8 mouse cellular contexts compared by ENCODE assay signal in the genomic region with DNA sequence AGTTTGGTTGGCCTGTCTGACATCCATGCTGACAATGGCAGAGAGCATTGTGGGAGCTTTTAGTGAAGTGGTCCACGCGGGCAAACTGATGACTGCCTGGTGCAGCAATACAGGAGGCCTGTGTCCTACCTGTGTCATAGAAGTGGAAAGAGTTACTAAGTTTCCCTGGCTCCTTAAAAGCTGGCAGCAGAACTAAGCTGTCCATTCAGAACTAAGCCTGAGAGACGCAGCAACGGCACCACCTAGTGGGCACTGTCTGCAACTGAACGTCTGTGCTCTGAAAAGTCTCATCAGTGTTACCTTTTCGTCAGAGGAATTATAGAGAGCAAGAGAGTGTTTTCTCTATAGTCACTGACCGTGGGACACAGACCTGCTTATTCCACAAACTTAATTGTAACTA.
DNase-seq lines count a peak whose midpoint lies in the region; ATAC-seq and TF ChIP-seq lines count a peak whose summit lies in the region.

No protein-coding gene starts in this region.

- peak; percentile 79 for DNase-seq in heart, adult 11 months
- peak; percentile 74 for DNase-seq in embryonic facial prominence, embryonic 14.5 days (ENCODE audit: low spot score)
- DNase-seq in layer of hippocampus, postnatal 25 days (ENCODE audit: extremely low spot score in 1 of 2, low spot score in 1 of 2) = peak; percentile 71 to 88

- no peak overlapping the region for H3K9ac ChIP-seq in heart, embryonic 11.5 days (ENCODE audit: low read depth, low read length)
- no peak overlapping the region for H3K9ac ChIP-seq in embryonic facial prominence, embryonic 14.5 days (ENCODE audit: low read depth, low read length)
- no peak overlapping the region for H3K9ac ChIP-seq in hindbrain, embryonic 13.5 days

- no peak for TF ChIP-seq POLR2A in bone marrow, adult 2 months (IDR thresholded peaks at IDR 0.05; ENCODE audit: borderline replicate concordance, control insufficient read depth, low read depth, low read length)
- no peak for TF ChIP-seq POLR2A in small intestine, adult 2 months (IDR thresholded peaks at IDR 0.05; ENCODE audit: low read depth, low read length)

- 7% methylated on average over 7 of the region's 7 CpGs for WGBS in heart, embryonic 11.5 days (ENCODE audit: insufficient replicate concordance)
- WGBS in bone marrow, adult 2 months = 6% methylated on average over 7 of the region's 7 CpGs
- 6% methylated on average over 7 of the region's 7 CpGs for WGBS in embryonic facial prominence, embryonic 14.5 days
- WGBS in hindbrain, embryonic 13.5 days = 10% methylated on average over 7 of the region's 7 CpGs
- WGBS in small intestine, adult 2 months = 7% methylated on average over 7 of the region's 7 CpGs

- H3K27me3 ChIP-seq in heart, embryonic 11.5 days (ENCODE audit: control insufficient read depth, insufficient read depth, low read length) = no peaks in the 10 kb centered on the region
- H3K27me3 ChIP-seq in embryonic facial prominence, embryonic 14.5 days (replicated peaks; ENCODE audit: control insufficient read depth, insufficient read depth, low read length) = no peaks in the 10 kb centered on the region
- H3K27me3 ChIP-seq in hindbrain, embryonic 13.5 days = no peaks in the 10 kb centered on the region
- no peaks in the 10 kb centered on the region for H3K27me3 ChIP-seq in small intestine, adult 2 months (ENCODE audit: control insufficient read depth, insufficient read depth, low read length)

- no peaks in the 10 kb centered on the region for H3K4me1 ChIP-seq in heart, embryonic 11.5 days (ENCODE audit: control insufficient read depth, insufficient read depth, low read length)
- no peaks in the 10 kb centered on the region; the same call in 1 of the 2 replicates for H3K4me1 ChIP-seq in bone marrow, adult 2 months (ENCODE audit: control insufficient read depth, insufficient read depth, low read length)
- no peaks in the 10 kb centered on the region for H3K4me1 ChIP-seq in embryonic facial prominence, embryonic 14.5 days (ENCODE audit: control insufficient read depth, insufficient read depth, low read length)
- no peaks in the 10 kb centered on the region; the same call in 1 of the 2 replicates for H3K4me1 ChIP-seq in hindbrain, embryonic 13.5 days (replicated peaks)
- H3K4me1 ChIP-seq in small intestine, adult 2 months (ENCODE audit: control insufficient read depth, insufficient read depth, insufficient read length, low read length) = no peaks in the 10 kb centered on the region

- H3K4me3 ChIP-seq in heart, embryonic 11.5 days (ENCODE audit: low read depth, low read length) = no peak overlapping the region
- no peak overlapping the region for H3K4me3 ChIP-seq in bone marrow, adult 2 months (replicated peaks; ENCODE audit: control insufficient read depth, low read depth, low read length)
- no peak overlapping the region for H3K4me3 ChIP-seq in embryonic facial prominence, embryonic 14.5 days (ENCODE audit: low read depth, low read length)
- H3K4me3 ChIP-seq in hindbrain, embryonic 13.5 days = no peak overlapping the region
- no peak overlapping the region for H3K4me3 ChIP-seq in small intestine, adult 2 months (ENCODE audit: low read depth, low read length)

- no peak overlapping the region for H3K27ac ChIP-seq in heart, embryonic 11.5 days (ENCODE audit: low read depth, low read length)
- H3K27ac ChIP-seq in bone marrow, adult 2 months (ENCODE audit: control insufficient read depth, insufficient read depth, low read depth, low read length, poor library complexity) = no peak overlapping the region
- no peak overlapping the region for H3K27ac ChIP-seq in embryonic facial prominence, embryonic 14.5 days (replicated peaks; ENCODE audit: low read depth, low read length)
- H3K27ac ChIP-seq in hindbrain, embryonic 13.5 days = no peak overlapping the region
- no peak overlapping the region for H3K27ac ChIP-seq in small intestine, adult 2 months (ENCODE audit: insufficient read depth, low read depth, low read length)

- no peak overlapping the region for H3K4me2 ChIP-seq in heart, embryonic 11.5 days
- no peak overlapping the region for H3K4me2 ChIP-seq in embryonic facial prominence, embryonic 14.5 days (ENCODE audit: low read depth, low read length)
- H3K4me2 ChIP-seq in hindbrain, embryonic 13.5 days = no peak overlapping the region

- H3K9me3 ChIP-seq in heart, embryonic 11.5 days (replicated peaks; ENCODE audit: control insufficient read depth, low read length) = 0 out of 2 replicates have a peak, but pooled peaks cover 2% of the 10 kb centered on the region
- H3K9me3 ChIP-seq in embryonic facial prominence, embryonic 14.5 days (ENCODE audit: control insufficient read depth, low read length) = no peaks in the 10 kb centered on the region
- H3K9me3 ChIP-seq in hindbrain, embryonic 13.5 days = no peaks in the 10 kb centered on the region

- TF ChIP-seq CTCF in bone marrow, adult 2 months (IDR thresholded peaks at IDR 0.05; ENCODE audit: control insufficient read depth, insufficient read depth, low read length) = peak; percentile 83
- peak; percentile 91; the same call in 1 of the 2 replicates for TF ChIP-seq CTCF in small intestine, adult 2 months (IDR thresholded peaks at IDR 0.05; ENCODE audit: extremely low read depth, insufficient read length, insufficient replicate concordance, low read depth, low read length)

- no peak for ATAC-seq in heart, embryonic 11.5 days (replicated peaks; ENCODE audit: insufficient number of reproducible peaks, low FRiP score, low TSS enrichment)
- ATAC-seq in embryonic facial prominence, embryonic 14.5 days (ENCODE audit: low read depth) = peak; percentile 44
- ATAC-seq in hindbrain, embryonic 13.5 days (ENCODE audit: low FRiP score) = 0 out of 2 replicates have a peak, but pooled peaks have one; percentile 54
- ATAC-seq in megakaryocyte-erythroid progenitor cell, adult 5-6 weeks (replicated peaks; ENCODE audit: low FRiP score, low TSS enrichment, poor library complexity, severe bottlenecking) = peak; percentile 82

- H3K36me3 ChIP-seq in heart, embryonic 11.5 days (ENCODE audit: control insufficient read depth, insufficient read depth, low read length) = no peaks in the 10 kb centered on the region
- no peaks in the 10 kb centered on the region for H3K36me3 ChIP-seq in embryonic facial prominence, embryonic 14.5 days (ENCODE audit: control insufficient read depth, insufficient read depth, low read length)
- H3K36me3 ChIP-seq in hindbrain, embryonic 13.5 days = peaks cover 7% of the 10 kb centered on the region; the same call in 1 of the 2 replicates
- no peaks in the 10 kb centered on the region for H3K36me3 ChIP-seq in small intestine, adult 2 months (ENCODE audit: control insufficient read depth, insufficient read depth, low read length)
